Mouse (Mus musculus) lung, embryonic 16.5 days (tissue): ENCODE results near the gene Cab39l. TPM values are rescaled to one million over a fixed set of nuclear protein-coding genes. Genes with fewer than 3 reads are reported as not detected.
"Not testable (repeated sequence)": the region's sequence is repeated elsewhere in the genome, so short reads cannot be mapped to it uniquely, and the experiment has no call there.

ENCODE experiments used
- ATAC-seq: fragments of 200-750 bp; cut with Nextera tagmentation; 2 replicates; pipeline ENCODE4 v1.8.0; 2017; ENCODE audit warnings: low read depth, mild to moderate bottlenecking, moderate library complexity
- H3K27ac ChIP-seq: fragments of 300-500 bp; sonication (generic); 2 replicates; pipeline ENCODE4 v1.5.1; 2014; ENCODE audit warnings: mild to moderate bottlenecking, control low read depth, low read length
- H3K27me3 ChIP-seq: fragments of 300-500 bp; sonication (generic); 2 replicates; pipeline ENCODE4 v1.6.1; 2014; ENCODE audit warnings: low read depth, low read length, mixed read lengths; ENCODE audit not compliant: control insufficient read depth, insufficient read depth
- H3K36me3 ChIP-seq: fragments of 300-500 bp; sonication (generic); 2 replicates; pipeline ENCODE4 v1.6.1; 2014; ENCODE audit warnings: low read length; ENCODE audit not compliant: control insufficient read depth, insufficient read depth
- H3K4me1 ChIP-seq: fragments of 300-500 bp; sonication (generic); replicated peaks from 2 replicates; pipeline ENCODE4 v1.6.1; 2014; ENCODE audit warnings: low read length, mixed read lengths; ENCODE audit not compliant: control insufficient read depth, insufficient read depth
- H3K4me2 ChIP-seq: fragments of 300-500 bp; sonication (generic); 2 replicates; pipeline ENCODE4 v1.6.1; 2014; ENCODE audit warnings: low read depth, low read length, control low read depth
- H3K4me3 ChIP-seq: fragments of 300-500 bp; sonication (generic); 2 replicates; pipeline ENCODE4 v1.5.1; 2014; ENCODE audit warnings: mild to moderate bottlenecking, low read length, control low read depth
- H3K9ac ChIP-seq: fragments of 300-500 bp; sonication (generic); 2 replicates; pipeline ENCODE4 v1.6.1; 2014; ENCODE audit warnings: low read length, control low read depth
- H3K9me3 ChIP-seq: fragments of 300-500 bp; sonication (generic); 2 replicates; pipeline ENCODE4 v1.6.1; 2016; ENCODE audit warnings: low read length; ENCODE audit not compliant: control insufficient read depth
- WGBS: fragments of 180-500 bp; shearing (Covaris S2); extraction: QIAGEN DNeasy Blood & Tissue Kit; methylation state at CpG from one replicate; pipeline ENCODE4 v1.1.7; 2014; 5-methylcytosine and 5-hydroxymethylcytosine counted together
- polyA plus RNA-seq: library from polyadenylated mRNA; unstranded; fragments of >200 nt; fragmentation: Nextera tagmentation; extraction: Ambion mirVana; gene quantifications from 2 replicates; pipeline ENCODE4 v1.2.1, GENCODE M21; 2015

Gene Cab39l
- polyA plus RNA-seq, 1 experiment from 2014 or later: 50.0 TPM

DNA sequence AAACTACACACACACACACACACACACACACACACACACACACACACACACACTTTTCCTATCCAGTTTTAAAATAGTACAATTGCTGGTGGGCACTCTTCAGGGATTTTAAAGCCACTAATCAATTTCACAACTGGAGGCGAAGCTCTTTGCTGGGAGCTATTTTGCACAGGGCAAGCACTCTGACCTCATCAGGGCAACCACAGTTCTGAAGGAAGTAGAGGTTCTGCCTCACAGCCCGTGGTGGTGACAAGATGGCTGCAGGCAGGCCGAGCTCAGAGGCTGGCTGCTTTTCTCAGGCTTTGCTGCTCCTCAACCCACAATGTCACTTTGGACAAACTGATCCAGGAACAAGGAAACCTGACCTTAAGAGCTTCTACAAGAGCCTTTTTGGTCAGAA lies 166.2 kb downstream of the Cab39l start:
- no peak for ATAC-seq
- Histone ChIP-seq H3K4me1 (no peaks in the 10 kb centered on the region), H3K36me3 (no peaks in the 10 kb centered on the region), H3K4me2 (no peak overlapping the region), H3K27me3 (peaks cover 2% of the 10 kb centered on the region; the same call in 1 of the 2 replicates), H3K9me3 (no peaks in the 10 kb centered on the region), H3K27ac (no peak overlapping the region), H3K4me3 (no peak overlapping the region), H3K9ac (no peak overlapping the region)
- 44% methylated on average over 3 of the region's 3 CpGs for WGBS

GRCm38 (mm10) chr14:59612920-59613625 lies 172.3 kb downstream of the Cab39l start:
- no peaks in the 10 kb centered on the region for H3K36me3 ChIP-seq
- H3K9me3 ChIP-seq: no peaks in the 10 kb centered on the region
- no peaks in the 10 kb centered on the region for H3K4me1 ChIP-seq
- H3K9ac ChIP-seq: no peak overlapping the region
- ATAC-seq: no peak
- H3K4me2 ChIP-seq: no peak overlapping the region
- no peaks in the 10 kb centered on the region; the same call in 1 of the 2 replicates for H3K27me3 ChIP-seq
- H3K27ac ChIP-seq: no peak overlapping the region
- WGBS: 40% methylated on average over 14 of the region's 14 CpGs
- no peak overlapping the region for H3K4me3 ChIP-seq

DNA sequence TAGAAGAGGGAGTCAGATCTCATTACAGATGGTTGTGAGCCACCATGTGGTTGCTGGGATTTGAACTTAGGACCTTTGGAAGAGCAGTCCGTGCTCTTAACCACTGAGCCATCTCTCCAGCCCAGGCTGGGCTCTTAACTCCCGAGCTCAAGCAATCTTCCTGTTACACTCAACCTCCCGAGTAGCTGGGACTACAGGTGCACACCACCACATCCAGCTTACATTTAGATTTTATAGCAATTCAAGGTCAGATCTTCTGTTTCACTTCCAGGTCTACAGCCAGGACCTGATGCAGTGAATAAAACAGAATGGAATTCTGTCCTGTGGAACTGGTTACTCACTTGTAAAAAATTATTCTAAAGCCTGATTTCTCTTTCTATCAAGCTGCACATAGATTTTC lies 173.4 kb downstream of the Cab39l start:
- ATAC-seq, H3K9ac ChIP-seq, H3K4me3 ChIP-seq, H3K4me2 ChIP-seq, H3K27me3 ChIP-seq, H3K9me3 ChIP-seq, H3K36me3 ChIP-seq, H3K27ac ChIP-seq, H3K4me1 ChIP-seq: not testable (repeated sequence)
- WGBS: 70% methylated on average over 3 of the region's 3 CpGs

GRCm38 (mm10) chr14:59616802-59617201 lies 176.0 kb downstream of the Cab39l start:
- H3K4me1 ChIP-seq: no peaks in the 10 kb centered on the region
- H3K9ac ChIP-seq: no peak overlapping the region
- H3K27me3 ChIP-seq: no peaks in the 10 kb centered on the region; the same call in 1 of the 2 replicates
- no peak overlapping the region for H3K27ac ChIP-seq
- H3K36me3 ChIP-seq: no peaks in the 10 kb centered on the region
- no peak for ATAC-seq
- no peak overlapping the region for H3K4me2 ChIP-seq
- 71% methylated on average over 7 of the region's 7 CpGs for WGBS
- H3K4me3 ChIP-seq: no peak overlapping the region
- no peaks in the 10 kb centered on the region for H3K9me3 ChIP-seq

DNA sequence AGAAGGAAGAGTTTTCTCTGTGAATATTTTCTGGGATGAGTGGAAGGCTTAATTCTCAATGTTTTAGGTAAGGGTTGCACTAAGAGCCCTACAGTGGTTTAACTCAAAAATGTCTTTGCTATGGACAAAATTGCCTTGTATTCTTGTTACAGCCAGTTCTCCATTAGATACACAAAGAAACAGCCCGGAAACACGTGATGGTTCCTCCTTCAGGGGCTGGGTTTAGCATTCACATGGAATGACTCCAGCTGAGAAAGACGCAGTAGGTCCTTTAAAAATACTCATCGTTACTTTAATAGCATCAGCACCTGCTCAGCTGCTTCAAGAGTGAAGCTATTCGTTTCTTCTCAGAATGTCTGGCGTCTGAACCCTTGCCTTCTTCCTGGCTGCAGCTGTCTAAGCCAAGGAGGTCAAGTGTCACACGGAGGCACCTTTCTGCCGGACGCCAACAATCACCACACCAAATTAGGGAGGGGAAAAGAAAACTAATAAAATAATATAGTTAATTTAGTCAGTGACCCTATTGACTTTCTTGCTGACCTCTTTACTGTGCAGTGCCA lies 183.6 kb downstream of the Cab39l start:
- Histone ChIP-seq H3K27me3 (peaks cover 8% of the 10 kb centered on the region; the same call in 1 of the 2 replicates), H3K9me3 (no peaks in the 10 kb centered on the region), H3K4me2 (peak overlapping the region; percentile 86), H3K36me3 (no peaks in the 10 kb centered on the region), H3K27ac (no peak overlapping the region), H3K9ac (no peak overlapping the region), H3K4me3 (no peak overlapping the region), H3K4me1 (peaks cover 19% of the 10 kb centered on the region)
- no peak for ATAC-seq
- WGBS: 40% methylated on average over 9 of the region's 9 CpGs

GRCm38 (mm10) chr14:59625158-59625805 lies 184.5 kb downstream of the Cab39l start, which contains the start of gene Shisa2:
Shisa2 (plus strand) TSS chr14:59625308.
- Histone ChIP-seq H3K36me3 (no peaks in the 10 kb centered on the region), H3K4me3 (peak within 1 kb of the TSS; percentile 71), H3K9ac (peak within 1 kb of the TSS; percentile 73), H3K27me3 (peaks cover 8% of the 10 kb centered on the region; the same call in 1 of the 2 replicates), H3K27ac (peak within 1 kb of the TSS; percentile 82), H3K9me3 (no peaks in the 10 kb centered on the region), H3K4me1 (peaks cover 19% of the 10 kb centered on the region), H3K4me2 (peak within 1 kb of the TSS; percentile 86)
- ATAC-seq: peak; percentile 85
- under 1% methylated on average over 54 of the region's 65 CpGs for WGBS

DNA sequence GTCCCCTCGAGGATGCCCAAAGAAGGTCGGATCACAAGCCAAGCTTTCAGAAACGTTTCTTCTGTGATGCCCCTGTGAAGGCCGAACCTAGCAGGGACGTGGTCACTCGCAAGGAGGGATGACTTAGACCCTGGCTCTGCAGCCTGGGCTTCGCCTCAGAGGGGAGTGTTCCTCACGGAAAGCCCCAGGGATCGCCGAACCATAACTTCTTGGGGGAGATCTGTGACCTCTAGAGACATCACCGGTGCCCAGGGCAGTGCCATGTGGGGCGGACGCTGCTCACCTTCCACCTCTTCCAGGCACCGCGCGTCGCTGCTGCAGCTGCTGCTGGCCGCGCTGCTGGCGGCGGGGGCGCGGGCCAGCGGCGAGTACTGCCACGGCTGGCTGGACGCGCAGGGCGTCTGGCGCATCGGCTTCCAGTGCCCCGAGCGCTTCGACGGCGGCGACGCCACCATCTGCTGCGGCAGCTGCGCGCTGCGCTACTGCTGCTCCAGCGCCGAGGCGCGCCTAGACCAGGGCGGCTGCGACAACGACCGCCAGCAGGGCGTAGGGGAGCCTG lies 185.1 kb downstream of the Cab39l start:
- peaks cover 19% of the 10 kb centered on the region for H3K4me1 ChIP-seq
- peak; percentile 46 for ATAC-seq
- no peaks in the 10 kb centered on the region for H3K36me3 ChIP-seq
- peak overlapping the region; percentile 82 for H3K27ac ChIP-seq
- H3K9me3 ChIP-seq: no peaks in the 10 kb centered on the region
- peak overlapping the region; percentile 73 for H3K9ac ChIP-seq
- under 1% methylated on average over 50 of the region's 51 CpGs for WGBS
- H3K27me3 ChIP-seq: peaks cover 8% of the 10 kb centered on the region; the same call in 1 of the 2 replicates
- H3K4me3 ChIP-seq: peak overlapping the region; percentile 71
- H3K4me2 ChIP-seq: peak overlapping the region; percentile 86

DNA sequence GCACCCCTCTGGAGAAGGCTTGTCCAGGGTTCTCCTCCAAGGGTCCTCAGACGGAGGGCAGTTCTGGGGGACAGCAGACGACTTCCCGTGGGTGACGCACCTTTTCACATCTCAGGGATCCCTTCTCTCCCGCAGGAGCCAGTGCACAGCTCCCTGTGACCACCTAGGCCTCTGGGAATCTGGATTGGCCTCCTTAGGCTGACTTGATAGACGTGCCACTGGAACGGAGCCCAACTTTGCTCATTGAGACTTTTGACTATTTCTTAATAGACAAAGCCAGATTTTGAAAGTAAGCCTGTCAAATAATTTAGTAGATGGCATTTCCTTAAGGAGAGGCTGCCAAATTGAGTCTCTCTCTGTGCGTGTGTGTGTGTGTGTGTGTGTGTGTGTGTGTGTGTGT lies 185.9 kb downstream of the Cab39l start:
- Histone ChIP-seq H3K4me1 (peaks cover 19% of the 10 kb centered on the region), H3K4me2 (peak overlapping the region; percentile 86), H3K4me3 (peak overlapping the region; percentile 71), H3K9me3 (no peaks in the 10 kb centered on the region), H3K36me3 (no peaks in the 10 kb centered on the region), H3K9ac (peak overlapping the region; percentile 73), H3K27ac (peak overlapping the region; percentile 69), H3K27me3 (peaks cover 8% of the 10 kb centered on the region; the same call in 1 of the 2 replicates)
- WGBS: 26% methylated on average over 8 of the region's 8 CpGs
- ATAC-seq: no peak

DNA sequence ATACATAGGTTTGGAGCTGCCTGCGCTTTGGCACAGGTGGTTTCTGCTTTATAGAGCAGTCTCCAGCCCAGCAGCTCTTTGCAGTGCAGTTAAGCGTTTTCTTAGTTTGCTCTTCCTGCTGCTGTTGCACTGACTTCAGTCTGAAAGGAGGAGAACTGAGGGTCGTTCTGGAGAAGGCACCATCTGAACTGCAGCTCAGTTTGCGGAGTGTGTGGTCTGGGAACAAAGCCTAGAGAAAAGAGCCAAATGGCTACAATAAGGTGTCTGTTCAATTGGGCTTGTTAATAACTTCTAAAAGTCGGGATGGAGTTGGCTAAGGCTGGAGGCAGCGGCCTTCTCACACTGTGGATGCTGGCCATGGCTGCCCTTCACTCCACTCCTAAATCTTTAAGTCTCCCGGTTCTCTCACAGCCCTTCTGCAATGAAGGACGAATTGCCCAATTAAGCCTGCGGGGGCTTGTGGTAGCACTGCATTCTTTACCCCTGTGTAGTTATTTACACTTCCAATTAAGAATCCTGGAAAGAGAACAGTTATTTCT lies 186.4 kb downstream of the Cab39l start:
- peak overlapping the region; percentile 38 for H3K9ac ChIP-seq
- H3K27me3 ChIP-seq: peaks cover 8% of the 10 kb centered on the region; the same call in 1 of the 2 replicates
- H3K4me3 ChIP-seq: peak overlapping the region; percentile 71
- no peaks in the 10 kb centered on the region for H3K9me3 ChIP-seq
- peak overlapping the region; percentile 86 for H3K4me2 ChIP-seq
- WGBS: 28% methylated on average over 9 of the region's 9 CpGs
- H3K27ac ChIP-seq: peak overlapping the region; percentile 61
- no peaks in the 10 kb centered on the region for H3K36me3 ChIP-seq
- H3K4me1 ChIP-seq: peaks cover 19% of the 10 kb centered on the region
- ATAC-seq: peak; percentile 21; the same call in 1 of the 2 replicates
